Mouse (Mus musculus) testis, postnatal 10 days (tissue): ENCODE data around the gene Isoc2a.

Experiments used
- DNase-seq: peaks from one replicate; pipeline ENCODE4 v3.0.0; 2021; ENCODE audit warnings: low spot score

Isoc2a gene

DNA sequence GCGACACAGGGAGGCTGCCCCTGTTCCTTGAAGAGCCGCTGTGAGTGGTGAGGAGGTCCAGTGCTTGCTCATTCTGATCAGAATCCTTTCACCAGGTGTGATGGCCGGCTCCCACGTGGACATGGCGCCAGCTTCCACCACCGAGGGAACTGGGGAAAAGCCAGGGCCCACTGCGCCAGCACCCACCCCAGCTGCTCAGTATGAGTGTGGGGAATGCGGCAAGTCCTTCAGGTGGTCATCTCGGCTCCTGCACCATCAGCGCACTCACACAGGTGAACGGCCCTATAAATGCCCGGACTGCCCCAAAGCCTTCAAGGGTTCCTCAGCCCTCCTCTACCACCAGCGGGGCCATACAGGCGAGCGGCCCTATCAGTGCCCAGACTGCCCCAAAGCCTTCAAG is 41.7 kb downstream of the Isoc2a start:
- DNase-seq = no peak

DNA sequence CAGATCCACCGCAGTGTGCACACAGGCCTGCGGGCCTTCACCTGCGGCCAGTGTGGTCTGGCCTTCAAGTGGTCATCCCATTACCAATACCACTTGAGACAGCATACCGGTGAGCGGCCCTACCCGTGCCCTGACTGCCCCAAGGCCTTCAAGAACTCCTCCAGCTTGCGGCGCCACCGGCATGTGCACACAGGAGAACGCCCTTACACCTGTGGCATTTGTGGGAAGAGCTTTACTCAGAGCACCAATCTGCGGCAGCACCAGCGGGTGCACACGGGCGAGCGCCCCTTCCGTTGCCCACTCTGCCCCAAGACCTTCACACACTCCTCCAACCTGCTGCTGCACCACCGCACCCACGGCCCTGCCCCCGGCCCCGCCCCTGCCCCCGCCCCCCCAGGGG is 42.1 kb downstream of the Isoc2a start:
- no peak for DNase-seq

DNA sequence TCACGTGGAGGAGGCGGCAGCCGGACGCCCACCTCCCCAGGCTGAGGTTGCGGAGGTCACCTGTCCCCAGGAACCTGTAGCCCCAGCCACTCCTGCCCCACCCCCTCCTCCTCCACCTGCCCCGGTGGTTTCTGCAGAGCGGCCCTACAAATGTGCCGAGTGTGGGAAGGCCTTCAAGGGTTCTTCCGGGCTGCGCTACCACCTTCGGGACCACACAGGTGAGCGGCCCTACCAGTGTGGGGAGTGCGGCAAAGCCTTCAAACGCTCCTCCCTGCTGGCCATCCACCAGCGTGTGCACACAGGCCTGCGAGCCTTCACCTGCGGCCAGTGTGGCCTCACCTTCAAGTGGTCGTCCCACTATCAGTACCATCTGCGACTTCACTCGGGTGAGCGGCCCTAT is 43.0 kb downstream of the Isoc2a start:
- no peak for DNase-seq

DNA sequence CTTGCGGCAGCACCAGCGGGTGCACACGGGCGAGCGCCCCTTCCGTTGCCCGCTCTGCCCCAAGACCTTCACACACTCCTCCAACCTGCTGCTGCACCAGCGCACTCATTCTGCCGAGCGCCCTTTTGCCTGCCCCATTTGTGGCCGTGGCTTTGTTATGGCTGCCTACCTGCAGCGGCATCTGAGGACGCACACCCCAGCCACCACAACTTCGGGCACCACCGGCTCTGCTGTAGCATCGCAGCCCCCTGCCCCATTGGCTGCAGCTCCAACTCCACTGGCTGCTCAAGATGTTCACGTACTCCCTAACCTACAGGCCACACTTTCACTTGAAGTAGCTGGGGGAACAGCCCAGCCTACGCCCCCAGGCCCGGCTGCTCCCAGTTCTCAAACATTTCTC is 43.5 kb downstream of the Isoc2a start:
- DNase-seq = no peak

DNA sequence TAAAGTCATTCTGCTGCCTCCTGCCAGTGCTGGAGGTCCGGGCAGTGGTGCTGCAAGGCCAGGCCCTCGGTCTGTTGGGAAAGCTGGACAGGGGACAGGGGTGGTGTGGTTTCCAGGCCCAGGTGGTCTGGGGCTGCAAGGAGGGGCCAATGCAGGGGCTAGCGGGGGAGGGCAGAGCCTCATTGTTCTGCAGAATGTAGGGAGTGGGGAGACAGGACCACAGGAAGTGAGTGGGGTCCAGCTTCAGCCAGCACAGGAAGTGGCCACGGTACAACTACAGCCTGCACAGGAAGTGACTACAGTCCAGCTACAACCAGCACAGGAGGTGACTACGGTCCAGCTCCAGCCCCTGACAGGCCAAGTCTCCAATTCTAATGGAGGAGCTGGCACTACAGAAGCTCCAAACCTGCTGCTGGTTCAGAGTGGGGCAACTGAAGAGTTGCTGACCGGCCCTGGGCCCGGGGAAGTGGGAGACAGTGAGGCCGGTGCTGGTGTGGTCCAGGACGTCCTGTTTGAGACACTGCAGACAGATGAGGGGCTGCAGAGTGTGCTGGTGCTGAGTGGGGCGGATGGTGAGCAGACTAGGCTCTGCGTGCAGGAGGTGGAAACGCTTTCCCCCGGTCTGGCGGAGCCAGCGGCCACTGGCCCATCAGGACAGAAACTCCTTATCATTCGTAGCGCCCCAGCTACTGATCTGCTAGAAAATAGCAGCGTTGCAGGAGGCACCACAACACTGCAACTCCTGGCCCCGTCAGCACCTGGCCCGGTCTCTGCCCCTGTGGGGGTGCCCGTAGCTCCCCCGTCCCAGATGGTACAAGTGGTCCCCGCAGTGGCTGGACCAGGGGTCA is 44.2 kb downstream of the Isoc2a start:
- DNase-seq = no peak

DNA sequence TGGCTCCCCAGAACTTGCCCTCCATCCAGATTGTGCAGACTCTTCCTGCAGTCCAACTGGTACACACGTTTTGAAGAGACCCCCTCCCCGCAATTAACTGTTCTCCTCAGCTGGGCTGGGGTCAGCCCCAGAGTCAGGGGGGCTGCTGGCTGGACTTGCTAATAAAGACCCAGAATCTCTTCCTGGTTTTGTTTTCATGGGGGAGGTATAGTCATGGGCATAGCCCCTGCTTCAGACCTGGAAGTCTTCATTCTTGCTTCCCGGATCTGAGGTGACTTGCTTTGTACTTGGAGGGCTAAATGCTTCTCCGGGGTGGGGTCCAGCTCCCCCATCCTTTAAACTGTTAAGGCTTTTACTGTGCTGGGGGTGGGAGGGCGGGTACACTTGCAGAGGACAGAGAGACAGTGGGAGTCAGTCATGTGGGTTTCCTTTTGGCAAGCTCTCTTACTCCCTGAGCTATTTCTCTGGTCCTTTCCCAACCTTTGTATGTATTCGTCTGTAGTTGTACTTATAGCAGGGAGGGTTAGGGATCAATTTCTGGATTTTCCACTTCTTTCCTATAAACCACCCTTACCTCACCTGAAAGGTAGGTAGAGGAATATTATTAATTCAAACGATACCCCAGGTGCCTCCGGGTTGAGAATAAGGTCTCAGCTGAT is 45.0 kb downstream of the Isoc2a start, which contains the start of gene Nat14:
Gene Nat14, plus strand, starts transcription at position 205 of the 659 bp plus-strand sequence.
- no peak for DNase-seq

DNA sequence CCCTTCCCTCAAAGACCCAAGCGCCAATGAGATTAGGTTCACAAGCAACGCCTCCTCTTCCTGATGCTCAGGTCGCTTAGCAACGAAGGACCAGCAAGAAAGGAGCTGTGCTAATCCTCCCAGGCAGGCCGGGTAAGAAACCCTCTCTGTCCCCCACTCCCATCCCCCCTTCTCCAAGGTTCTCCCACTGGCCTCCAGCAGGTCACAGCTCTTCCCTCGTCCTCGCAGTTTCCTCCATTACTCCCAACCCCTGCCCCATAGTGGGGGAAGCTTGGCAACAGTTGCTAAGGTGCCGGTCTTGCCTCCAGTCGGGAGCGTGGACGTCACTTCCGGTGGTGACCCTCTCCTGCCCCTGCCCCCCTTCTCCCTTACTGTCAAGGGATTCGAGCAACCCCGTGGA is 45.6 kb downstream of the Isoc2a start:
- DNase-seq = peak; percentile 82

DNA sequence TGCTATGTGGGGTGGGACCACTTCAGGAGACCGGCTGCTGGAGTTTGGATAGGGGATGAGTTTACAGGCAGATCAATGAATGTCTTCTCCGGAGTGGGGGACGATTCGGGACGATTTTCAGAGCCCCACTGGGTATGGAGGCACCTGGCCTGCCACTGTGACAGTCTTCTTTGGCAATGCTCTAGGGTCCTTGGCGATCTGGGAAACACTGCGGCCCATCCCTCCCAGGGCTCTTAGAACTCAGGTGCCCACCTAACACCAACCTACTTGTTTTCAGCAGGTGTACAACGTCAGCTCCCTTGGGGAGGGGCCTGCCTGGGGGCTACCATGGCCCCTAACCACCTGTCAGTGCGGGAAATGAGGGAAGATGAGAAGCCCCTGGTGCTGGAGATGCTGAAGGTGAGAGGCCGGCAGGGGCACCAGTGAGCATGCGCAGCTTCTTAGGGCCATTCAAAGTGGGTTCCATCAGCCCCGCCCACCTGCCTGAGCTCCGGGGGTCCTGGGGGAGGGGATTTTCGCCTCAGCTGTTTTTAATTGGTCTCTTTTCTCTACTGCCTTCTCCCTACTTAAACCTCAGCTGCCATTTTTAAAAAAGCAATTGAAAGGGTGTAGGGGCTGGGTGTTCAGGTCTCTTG is 46.1 kb downstream of the Isoc2a start:
- peak; percentile 82 for DNase-seq

DNA sequence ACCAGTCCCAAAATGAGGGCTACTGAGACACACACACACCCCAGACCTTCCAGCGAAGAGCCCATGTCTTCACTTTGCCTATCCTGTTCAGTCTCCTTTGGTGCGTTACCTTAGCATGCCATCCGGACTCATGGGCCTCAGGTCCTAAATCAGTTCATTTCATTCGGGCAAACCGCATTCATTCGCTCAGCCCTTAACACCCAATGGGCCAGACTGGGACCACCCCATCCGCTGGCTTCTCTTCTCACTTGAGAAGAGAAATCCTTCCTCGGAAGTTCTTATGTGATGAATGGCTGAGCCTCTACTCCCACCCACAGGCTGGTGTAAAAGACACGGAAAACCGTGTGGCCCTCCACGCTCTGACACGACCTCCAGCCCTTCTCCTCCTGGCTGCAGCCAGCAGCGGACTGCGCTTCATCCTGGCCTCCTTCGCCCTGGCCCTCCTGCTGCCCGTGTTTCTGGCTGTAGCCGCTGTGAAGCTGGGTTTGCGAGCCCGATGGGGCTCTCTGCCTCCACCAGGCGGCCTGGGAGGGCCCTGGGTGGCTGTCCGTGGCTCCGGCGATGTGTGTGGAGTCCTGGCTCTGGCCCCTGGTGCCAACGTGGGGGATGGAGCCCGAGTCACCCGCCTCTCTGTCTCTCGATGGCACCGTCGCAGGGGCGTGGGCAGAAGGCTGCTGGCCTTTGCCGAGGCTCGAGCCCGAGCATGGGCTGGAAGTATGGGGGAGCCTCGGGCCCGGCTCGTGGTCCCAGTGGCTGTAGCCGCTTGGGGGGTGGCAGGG is 46.8 kb downstream of the Isoc2a start:
- DNase-seq = peak; percentile 78

DNA sequence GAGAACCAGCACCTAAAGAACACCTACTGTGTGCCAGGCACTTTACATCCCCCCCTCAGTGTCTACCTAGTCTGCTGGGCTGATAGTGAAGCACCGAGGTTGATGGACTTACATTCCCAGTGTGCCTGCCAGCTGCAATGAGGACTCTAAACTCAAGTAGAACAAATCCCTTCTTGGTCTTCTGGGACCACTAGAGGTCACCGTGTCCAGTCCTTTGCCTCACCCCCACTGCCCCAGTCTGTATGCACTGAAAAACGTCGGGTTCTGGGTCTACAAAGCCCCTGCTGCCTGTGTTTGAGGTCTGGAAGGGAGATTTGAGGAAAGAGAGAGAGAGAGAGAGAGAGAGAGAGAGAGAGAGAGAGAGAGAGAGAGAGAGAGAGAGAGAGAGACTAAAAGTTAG is 47.5 kb downstream of the Isoc2a start:
- DNase-seq = no peak

DNA sequence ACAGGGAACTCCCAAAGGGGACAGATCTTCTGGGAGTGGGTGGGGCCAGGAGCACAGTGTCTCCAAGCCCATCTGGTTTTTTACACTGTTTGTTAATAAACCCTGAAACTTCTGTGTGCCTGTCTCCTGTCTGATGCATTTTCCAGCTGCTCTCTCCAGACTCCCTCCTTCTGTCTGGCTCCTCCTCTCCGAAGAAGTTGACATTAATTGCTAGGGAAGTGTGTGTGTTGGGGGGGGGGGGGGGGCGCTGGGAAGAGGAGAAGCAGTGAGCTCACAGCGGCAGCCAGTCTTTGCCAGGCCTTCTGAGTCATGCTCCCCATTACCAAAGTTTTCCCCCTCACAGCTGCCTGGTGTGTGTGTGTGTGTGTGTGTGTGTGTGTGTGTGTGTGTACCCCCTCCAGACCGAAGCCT is 47.9 kb downstream of the Isoc2a start:
- no peak for DNase-seq

DNA sequence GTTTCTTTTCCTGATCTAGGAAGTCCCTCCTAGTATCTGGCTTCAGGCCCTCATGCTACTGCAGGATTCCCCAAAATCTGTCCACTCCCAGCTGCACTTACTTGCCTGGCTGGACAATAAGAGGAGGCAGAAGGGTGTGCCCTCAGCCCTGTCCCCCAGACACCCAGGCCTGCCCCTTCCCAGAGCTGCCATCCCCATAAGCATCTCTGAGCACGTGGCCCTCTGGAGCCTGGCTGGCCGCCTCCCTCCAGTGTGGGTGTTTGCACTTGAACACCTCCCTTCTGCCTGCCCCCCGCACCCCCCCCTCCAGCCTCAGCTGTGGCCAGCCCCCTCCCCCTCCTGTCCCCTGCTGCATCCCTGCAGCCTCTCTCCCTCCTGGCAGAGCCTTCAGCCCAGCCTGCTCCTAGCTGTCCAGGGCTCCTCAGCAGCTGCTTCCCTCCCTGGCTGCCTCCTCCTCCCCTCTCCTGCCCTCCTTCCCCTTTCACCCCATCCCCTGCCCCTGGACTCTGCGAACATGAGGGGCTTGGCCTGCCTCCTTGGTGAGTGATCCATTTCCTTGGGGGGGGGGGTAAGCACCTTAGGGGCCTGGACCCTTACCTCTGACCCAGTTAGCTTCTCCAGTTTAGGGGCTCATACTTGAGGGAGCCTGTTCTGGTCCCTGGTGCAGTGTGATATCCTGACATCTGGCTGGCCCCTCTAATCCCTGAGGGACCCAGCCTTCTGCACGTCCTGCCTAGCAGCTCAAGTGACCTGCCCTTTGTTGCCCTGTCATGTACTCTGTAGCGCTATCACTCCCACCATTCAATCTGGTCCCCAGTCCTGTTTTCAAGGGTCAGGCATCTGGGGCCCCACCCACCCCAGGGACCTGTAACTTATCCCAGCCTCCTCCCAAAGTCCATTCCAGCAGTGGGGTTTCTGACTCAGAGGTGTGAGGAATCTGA is 48.8 kb downstream of the Isoc2a start, which contains the start of gene Ssc5d:
Gene Ssc5d, plus strand, starts transcription at position 345 of the 941 bp plus-strand sequence.
- peak; percentile 66 for DNase-seq

DNA sequence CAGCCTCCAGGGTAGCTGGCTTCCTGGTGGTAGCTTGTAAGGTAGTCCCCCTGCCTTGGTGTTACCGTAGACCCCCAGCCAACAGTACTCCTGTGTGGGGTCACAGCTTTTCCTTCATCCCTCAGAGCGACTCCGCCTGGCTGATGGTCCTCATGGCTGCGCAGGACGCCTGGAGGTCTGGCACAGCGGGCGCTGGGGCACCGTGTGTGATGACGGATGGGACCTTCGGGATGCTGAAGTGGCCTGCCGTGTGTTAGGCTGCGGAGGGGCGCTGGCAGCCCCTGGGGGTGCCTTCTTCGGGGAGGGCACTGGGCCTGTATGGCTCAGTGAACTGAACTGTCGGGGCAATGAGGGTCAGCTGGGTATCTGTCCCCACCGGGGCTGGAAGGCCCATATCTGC is 49.9 kb downstream of the Isoc2a start:
- DNase-seq = no peak

DNA sequence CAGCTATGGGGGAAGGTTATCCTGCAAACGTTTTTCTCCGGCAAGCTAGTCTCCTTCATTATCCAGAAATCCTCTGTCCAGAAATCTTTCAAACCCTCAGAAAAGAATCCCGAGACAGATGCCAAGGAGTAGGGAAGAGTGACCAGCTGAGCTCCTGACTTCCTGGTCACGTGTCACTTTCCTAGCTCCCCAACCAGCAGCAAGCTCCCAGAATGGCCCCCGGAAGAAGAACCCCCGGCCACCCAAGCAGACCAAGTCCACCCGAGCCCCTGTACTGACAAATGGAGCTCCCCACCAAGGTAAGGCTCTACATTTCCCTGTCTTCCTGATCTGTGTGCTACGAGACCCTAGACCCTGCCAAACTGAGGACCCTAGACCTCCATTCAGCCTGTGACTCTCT is 50.8 kb downstream of the Isoc2a start:
- no peak for DNase-seq

DNA sequence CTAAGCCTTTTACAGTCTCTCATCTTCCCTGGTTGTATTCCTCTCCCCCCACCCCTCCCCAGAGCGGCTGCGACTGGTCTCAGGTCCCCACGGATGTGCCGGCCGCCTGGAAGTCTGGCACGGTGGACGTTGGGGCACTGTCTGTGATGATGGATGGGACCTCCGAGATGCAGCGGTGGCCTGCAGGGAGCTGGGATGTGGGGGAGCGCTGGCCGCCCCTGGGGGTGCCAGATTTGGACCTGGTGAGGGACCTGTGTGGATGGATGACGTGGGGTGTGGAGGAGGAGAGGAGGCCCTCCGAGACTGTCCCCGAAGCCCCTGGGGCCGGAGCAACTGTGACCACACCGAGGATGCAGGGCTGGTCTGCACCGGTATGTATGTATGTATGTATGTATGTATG is 51.4 kb downstream of the Isoc2a start:
- DNase-seq = no peak

DNA sequence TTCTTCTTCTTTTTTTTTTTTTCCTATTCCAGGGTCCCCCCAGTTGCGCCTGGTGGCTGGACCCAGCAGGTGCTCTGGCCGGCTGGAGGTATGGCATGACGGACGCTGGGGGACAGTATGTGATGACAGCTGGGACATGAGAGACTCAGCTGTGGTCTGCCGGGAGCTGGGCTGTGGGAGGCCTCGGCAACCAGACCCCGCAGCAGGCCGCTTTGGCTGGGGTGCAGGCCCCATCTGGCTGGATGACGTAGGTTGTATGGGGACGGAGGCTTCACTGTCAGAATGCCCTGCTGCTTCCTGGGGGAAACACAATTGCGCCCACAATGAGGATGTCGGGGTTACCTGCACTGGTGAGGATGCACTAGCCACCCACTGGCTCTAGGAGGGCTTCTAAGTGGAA is 56.1 kb downstream of the Isoc2a start:
- DNase-seq = no peak

DNA sequence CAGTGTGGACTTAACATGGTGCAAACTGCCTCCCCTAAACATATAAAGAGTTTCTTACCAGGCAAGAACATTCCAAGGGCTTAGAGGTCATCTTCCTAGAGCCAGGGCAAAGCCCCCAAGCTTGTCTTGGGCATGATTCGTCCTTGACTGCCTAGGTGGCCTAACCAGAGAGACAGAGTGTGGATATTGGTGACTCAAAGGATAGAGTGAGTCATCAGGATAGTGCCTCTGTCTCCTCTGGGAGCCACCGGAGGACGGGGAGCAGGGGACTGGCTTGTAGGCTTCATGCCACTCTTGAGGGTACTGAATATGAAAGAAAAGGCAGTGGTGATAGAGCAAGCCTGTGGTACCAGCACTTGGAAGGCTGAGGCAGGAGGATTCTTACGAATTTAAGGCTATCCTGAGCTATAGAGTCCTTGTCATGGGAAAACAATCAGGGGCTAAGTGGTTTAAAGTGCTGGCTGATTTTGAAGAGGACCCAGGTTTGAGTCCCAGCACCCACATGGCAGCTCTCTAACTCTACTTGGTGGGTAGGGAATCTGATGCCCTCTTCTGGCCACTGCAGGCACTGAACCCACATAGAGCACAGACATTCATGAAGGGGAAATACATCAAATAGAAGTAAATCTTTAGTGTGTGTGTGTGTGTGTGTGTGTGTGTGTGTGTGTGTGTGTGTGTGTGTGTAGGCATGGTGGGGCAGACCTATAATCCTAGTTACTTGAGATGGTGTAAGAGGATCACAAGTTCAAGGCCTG is 57.4 kb downstream of the Isoc2a start:
- no peak for DNase-seq

DNA sequence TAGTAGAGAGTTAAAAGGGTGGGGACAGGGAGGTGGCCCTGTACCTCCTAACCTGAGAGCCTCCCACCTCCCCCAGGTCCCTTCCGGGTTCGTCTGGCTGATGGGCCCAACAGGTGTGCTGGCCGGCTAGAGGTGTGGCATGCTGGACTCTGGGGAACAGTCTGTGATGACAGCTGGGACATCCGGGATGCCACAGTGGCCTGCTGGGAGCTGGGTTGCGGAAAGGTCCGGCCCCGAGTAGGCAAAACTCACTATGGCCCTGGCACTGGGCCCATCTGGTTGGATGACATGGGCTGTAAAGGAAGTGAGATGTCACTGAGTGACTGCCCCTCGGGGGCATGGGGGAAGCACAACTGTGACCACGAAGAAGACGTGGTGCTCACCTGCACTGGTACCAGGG is 59.9 kb downstream of the Isoc2a start:
- DNase-seq = no peak

DNA sequence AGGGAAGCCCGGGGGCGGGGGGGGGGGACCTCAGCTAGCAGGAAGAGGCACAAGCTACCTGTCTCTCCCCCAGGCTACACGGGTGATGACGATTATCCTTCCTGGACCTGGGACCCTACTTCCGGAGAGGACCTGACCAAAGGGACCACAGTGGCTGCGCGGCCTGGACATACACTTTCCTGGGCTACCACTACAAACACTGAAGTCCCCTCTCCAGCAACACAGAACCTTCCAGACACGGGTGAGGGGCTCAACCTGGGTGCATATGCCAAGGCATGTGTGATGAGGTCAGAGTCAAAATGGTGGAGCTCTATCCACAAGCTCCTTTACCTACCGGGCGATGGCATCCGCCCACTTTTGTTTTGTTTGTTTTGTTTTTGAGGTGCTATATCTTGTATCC is 60.4 kb downstream of the Isoc2a start:
- no peak for DNase-seq

DNA sequence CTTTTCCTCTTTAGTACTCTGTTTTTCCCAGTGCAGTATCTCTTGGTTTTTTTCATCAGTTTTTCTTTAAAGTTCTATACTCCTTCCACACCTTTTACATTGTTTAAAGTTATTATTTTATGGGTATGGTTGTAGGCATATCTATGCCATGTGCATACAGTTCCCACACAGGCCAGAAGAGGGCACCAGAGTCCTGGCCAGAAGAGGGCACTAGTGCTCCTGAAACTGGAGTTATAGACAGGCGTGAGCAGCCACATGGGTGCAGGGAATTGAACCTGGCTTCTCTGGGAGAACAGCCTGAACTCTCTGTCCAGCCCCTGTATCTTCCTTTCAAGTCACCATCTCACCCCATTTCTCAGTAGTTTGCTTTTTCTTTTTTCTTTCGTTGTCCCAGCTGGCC is 61.5 kb downstream of the Isoc2a start:
- DNase-seq = peak; percentile 85
